Mouse (Mus musculus): ENCODE results near the gene Tacc2. TPM values are rescaled to one million over a fixed set of nuclear protein-coding genes. Genes with fewer than 3 reads are reported as not detected.
"Not testable (repeated sequence)": the region's sequence is repeated elsewhere in the genome, so short reads cannot be mapped to it uniquely, and the experiment has no call there.

The Tacc2 gene
- polyA plus RNA-seq, 3 experiments from 2014 or later: 3.7 to 8.8 (median 6.6) TPM

DNA sequence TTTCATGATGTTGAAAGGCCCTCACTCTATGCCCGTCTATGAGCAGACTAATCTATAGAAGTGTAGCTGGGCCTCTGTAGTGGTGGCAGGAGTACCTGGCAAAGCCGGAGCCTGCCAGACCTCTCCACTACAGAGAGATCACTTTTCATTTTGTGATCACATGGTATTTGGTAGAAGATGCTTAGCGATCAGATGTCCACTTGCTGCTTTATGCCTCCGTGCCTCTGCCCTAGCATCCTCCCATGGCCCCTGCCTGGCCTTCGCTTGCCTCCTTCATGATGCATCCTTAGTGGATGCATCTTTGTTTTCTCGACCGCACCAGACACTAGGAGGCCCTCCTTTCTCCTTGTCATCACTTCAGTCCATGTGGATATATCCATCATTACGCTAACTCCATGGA lies 79.7 kb downstream of the Tacc2 start:
- ATAC-seq: no peak

DNA sequence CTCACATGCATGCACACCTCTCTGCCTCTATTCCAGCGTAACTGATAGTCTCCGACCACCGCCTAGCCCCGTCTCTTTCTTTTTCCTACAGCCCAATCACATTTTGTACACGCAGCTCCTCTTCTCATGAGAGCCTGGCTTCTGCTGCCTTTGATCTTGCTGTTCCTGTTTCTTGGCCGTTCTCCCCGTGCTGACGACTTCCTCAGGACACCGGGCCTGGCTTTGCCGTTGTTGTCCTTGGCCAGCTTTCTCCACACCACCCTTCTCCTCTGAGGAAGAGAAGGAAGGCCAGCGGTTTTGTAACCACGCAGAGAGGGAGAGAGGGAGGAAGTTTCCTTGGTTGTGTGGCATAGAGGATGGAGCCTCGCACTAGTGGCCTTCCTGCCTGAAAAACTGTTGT lies 80.5 kb downstream of the Tacc2 start:
- ATAC-seq: no peak

DNA sequence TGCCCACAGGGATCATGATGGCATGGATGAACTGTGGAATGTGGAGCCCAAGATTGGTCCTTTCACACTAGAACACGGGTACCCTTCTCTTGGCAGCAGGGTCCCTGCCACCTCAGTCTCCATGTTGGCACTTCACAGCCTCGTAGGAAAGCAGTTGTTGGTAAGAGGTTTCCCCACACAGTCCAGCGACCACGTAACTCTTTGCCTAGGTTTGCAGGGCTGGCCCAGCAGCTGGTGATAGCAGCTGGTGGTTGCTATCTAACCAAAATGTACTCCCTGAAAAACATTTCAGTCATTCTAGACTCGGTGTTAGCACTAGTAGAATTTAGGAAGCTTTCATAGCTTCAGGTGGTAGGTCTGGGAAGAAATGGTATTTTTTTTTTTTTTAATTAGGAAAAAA lies 81.9 kb downstream of the Tacc2 start:
- no peak for ATAC-seq

DNA sequence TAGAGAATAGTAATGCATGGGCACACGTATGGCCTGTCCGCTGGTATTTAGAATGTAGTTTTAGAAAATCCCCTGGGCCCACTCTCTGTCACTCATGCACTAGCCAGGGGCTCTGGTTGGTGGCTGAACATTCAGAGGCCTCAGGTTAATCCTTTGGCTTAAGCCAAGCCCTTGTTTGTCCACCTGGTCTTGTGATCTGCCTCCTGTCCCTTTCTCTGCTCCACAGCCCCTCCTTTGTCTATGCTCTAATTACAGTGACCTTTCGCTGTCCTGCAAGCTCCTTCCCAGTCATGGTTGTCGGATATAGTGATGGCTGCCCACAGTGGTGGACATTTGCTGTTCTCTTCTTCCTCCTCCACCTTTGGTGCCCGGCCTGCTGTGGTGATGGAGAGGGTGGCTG lies 85.0 kb downstream of the Tacc2 start:
- ATAC-seq: no peak

- ATAC-seq: no peak
Observed at GRCm38 (mm10) chr7:130662869-130663268, 85.6 kb downstream of the Tacc2 start.

- ATAC-seq: no peak
Observed at GRCm38 (mm10) chr7:130664037-130664436, 86.8 kb downstream of the Tacc2 start.

DNA sequence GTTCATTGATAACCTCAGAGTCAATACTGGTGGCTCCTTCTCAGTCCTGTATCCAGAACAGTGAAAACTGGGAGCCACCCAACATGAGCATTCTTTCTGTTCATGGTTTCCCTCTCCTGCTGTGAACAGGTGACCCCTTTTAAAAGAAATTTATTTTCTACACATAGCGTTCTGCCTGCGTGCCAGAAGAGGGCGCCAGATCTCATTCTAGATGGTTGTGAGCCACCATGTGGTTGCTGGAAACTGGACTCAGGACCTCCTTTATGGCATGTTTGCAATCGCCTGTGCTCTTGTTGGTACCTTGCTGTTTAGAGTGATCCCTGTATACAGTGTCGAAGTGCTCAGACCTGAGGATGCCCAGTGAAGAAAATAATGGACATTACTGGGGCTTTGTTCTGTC lies 87.4 kb downstream of the Tacc2 start:
- ATAC-seq: no peak

DNA sequence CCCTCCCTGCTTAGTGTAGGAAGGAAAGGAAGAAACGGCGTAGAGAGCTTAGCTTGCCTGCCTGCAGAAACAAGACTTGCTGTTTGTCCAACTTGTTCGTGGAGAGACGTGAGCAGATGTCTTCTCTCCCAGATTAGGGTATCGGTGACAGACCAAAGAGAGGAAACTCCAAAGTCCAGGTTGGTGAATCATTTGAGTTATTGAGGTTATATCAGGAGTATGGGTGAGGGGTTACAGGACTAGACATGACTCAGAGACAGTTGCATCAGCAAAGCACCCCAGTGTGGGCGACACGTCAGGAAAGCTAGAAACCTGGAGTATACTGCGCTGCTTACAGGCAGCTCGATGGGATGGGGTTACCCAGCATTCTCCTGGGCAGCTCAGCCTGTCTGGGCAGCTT lies 88.1 kb downstream of the Tacc2 start:
- no peak for ATAC-seq

- ATAC-seq: not testable (repeated sequence)
Observed at GRCm38 (mm10) chr7:130668013-130668412, 90.8 kb downstream of the Tacc2 start.

DNA sequence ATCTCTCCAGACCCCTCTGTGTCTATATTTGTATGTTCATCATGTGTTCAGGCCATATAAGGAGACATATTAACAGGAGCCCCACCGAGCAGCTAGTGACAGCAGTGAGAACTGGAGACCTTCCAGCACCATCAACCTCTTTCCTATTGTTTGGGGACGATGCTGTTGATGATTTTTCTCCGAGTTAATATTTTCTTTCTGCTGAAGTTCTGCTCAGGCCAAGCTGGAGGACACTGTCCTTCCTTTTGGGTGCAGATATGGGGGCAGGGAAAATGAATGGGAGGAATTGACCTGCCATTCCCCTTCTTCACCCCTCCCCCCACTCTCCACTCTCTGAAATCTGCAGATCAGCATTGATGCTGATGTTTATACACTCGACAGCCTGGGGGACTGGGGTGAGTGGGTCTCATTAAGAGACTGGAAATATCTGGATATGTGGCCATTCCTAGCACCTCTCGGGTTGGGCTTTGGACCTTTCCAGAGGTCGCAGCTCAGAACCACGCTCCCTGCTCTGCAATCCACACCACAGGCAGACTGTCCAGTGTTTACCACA lies 91.6 kb downstream of the Tacc2 start:
- no peak for ATAC-seq

- ATAC-seq: no peak
Observed at GRCm38 (mm10) chr7:130669370-130669881, 92.2 kb downstream of the Tacc2 start.

DNA sequence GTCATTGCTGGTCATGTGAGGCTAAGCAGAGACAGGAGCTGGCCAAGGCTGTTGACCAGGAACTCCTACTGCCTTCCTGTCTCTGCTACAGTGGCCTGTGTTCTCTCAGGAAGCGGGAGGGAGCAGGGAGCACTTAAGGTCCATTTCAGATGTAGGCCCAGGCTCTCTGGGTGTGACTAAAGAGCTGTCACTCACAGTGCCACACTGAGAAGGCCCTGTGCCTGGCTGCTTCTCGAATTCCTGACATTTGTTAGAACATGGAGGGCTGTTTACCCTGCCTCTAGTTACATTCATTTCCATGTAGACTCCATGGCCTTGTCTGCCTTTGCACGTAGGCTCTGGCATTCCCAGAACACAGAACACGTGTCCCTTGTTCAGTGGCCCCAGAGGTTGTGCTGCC lies 93.1 kb downstream of the Tacc2 start:
- no peak for ATAC-seq

- ATAC-seq: no peak
Observed at GRCm38 (mm10) chr7:130671301-130671700, 94.1 kb downstream of the Tacc2 start.

DNA sequence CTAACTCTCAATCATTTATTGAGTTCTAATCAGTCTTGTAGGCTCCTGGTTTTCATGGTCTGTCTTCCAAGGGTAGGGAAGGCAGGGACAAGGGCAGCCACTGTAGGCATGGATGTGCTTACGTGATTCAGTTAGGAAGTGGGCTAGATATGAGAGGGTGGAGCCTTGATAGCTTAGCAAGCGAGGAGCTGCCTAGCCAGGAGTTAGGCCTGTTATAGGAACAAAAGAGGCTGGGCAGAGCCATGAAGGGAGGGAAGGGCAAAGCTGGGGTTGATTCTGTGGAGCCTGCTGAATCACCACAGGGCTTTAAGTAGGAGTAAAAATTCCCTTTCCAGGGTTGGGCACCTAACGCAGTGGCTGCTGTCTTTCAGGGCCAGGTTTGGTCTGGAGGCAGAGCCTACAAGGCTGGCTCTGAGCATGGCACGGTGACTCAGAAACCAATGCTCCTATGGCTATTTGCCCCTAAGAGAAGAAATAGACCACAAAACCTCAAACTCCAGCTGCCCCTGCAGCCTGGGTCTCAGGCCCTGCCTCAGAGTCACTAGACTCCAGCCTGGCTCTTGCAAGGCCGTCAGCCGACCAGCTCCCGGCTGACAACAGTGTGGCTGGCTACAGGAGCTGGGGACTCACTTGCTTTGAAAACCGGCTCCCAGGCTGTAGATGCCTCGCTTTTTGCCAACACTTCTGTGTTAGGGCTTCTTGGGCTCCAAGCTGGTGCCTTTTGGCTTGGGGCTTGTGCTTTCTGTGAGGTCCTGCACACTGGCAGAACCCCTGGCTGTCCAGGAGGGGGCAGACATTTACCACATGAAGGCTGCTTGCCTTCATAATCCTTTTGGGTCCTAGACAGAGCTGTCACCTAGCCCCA lies 96.2 kb downstream of the Tacc2 start:
- peak; percentile 48 for ATAC-seq

DNA sequence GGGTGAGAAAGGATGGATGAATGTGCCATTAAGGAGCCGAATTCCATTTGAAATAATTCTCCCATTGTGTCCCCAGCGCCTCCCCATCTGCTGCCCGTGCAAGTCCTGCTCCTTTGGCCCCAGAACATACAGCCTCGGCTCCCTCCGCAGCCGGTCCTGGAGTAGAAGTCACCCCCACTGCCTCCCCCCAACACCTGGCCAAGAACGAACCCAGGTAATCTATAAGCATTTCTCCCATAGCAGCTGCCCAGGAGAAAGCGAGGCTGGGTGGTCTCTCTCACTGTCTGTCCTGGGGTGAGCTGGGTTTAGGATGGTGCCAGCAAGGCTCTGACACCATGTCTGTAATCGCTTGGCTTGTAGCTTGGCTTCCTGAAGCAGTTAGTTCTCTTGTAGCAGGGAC lies 97.3 kb downstream of the Tacc2 start:
- ATAC-seq: no peak

- no peak for ATAC-seq
Observed at GRCm38 (mm10) chr7:130676885-130677540, 99.8 kb downstream of the Tacc2 start.

- ATAC-seq: no peak
Observed at GRCm38 (mm10) chr7:130677541-130678274, 100.5 kb downstream of the Tacc2 start.

DNA sequence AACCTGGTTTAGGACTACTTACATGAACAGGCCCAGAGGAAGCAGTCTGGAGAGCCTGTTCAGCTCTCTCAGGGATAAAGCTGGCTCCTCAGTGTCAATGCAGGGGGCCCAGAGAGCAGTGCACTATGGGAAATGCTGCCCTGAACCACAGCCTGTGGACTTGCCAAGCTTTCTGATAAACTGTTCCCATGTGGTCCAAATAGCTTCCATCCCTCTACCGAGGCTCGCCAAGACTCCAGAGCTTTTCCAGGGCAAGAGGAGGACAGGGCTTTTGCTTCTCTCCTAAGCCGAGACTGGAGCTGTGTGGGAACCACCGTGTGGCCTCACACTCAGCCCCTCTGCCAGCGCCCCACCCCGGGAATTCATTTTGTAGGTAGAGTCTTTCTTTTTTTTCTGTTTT lies 101.2 kb downstream of the Tacc2 start:
- ATAC-seq: no peak

GRCm38 (mm10) chr7:130681798-130682197 lies 104.6 kb downstream of the Tacc2 start:
- ATAC-seq: no peak

DNA sequence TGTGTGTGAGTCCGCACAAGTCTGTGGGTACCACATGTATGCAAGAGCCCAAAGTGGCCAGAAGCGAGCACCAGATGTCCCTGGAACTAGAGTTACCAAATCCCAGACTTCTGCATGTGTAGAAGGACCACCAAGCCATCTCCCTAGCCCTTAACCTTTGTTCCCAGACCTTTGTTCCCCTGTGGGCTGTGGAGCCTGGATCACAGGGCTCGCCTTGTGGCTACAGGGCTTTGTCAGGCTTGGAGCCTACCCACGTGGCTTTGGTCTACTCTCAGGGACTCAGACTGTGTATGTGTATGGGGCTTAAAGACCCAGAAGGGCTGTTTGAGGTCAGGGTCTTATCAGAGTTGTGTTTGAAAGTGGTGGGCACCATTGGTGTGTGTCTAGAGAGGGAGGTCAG lies 111.4 kb downstream of the Tacc2 start:
- no peak for ATAC-seq

- ATAC-seq: no peak
Observed at GRCm38 (mm10) chr7:130690869-130691268, 113.6 kb downstream of the Tacc2 start.

DNA sequence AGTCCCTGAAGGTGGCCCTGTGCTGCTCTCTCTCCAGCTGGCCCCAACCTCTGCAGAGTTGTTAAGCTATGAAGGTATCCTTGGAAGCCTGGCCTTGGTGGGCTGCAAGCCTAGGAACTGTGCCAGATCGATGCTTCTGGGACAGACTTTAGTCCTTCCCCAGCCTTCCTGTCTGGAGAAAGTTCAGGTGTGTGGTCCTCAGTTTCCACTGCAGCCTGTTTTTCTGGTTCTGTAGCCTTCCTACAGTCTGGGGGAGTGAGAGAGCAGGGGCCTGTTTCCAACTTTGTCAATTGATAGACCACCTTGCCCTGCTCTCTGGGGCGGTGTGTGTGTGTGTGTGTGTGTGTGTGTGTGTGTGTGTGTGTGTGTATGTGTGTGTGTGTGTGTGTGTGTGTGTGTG lies 114.7 kb downstream of the Tacc2 start:
- ATAC-seq: no peak

- peak; percentile 32 for ATAC-seq
Observed at GRCm38 (mm10) chr7:130692392-130692942, 115.2 kb downstream of the Tacc2 start.

Measured in inflammation-experienced regulatory T-cells, adult 6 months (primary cell).